ENCODE assay signal across 26 mouse cellular contexts in genomic region chr5:48633631-48634030, GRCm38 (mm10).
"Had no signal": no experiment of that assay in that cellular context is flagged by ENCODE, and none has a peak within 500 bp of the region (broad histone marks: within the 10 kb centered on the region; RNA-seq: fewer than 3 reads in every experiment).

No protein-coding gene starts in this region.

- H3K36me3 ChIP-seq: embryonic facial prominence, embryonic 10.5 days; embryonic facial prominence, embryonic 12.5 days; embryonic facial prominence, embryonic 13.5 days; embryonic facial prominence, embryonic 15.5 days; forebrain, embryonic 10.5 days; forebrain, embryonic 12.5 days; heart, embryonic 10.5 days had no signal

- H3K4me3 ChIP-seq: embryonic facial prominence, embryonic 10.5 days; embryonic facial prominence, embryonic 12.5 days; embryonic facial prominence, embryonic 13.5 days; embryonic facial prominence, embryonic 15.5 days; erythroblast, embryonic 14.5 days; forebrain, embryonic 10.5 days; forebrain, embryonic 12.5 days; forebrain, embryonic 13.5 days; gastrocnemius, adult 2 months; heart, adult 2 months; heart, embryonic 10.5 days had no signal

- DNase-seq: cerebellum, adult 9-10 months; cerebellum, adult 9-11 months; cerebellum, postnatal 10 days; cerebellum, postnatal 14 days; cerebellum, postnatal 25 days; cerebellum, postnatal 36 days; embryo, embryonic 11 days; forebrain, postnatal 0 days; gastrocnemius, adult 2 months; gastrocnemius, postnatal 10 days; gastrocnemius, postnatal 14 days; gastrocnemius, postnatal 25 days; gastrocnemius, postnatal 36 days; heart, adult 11 months; heart, adult 18-20 months; heart, adult 2 months had no signal

- H3K4me1 ChIP-seq: embryonic facial prominence, embryonic 10.5 days; embryonic facial prominence, embryonic 12.5 days; embryonic facial prominence, embryonic 13.5 days; embryonic facial prominence, embryonic 15.5 days; forebrain, embryonic 10.5 days; forebrain, embryonic 12.5 days; forebrain, embryonic 13.5 days; heart, embryonic 10.5 days had no signal

- H3K4me2 ChIP-seq: embryonic facial prominence, embryonic 12.5 days; embryonic facial prominence, embryonic 13.5 days; embryonic facial prominence, embryonic 15.5 days; forebrain, embryonic 12.5 days; forebrain, embryonic 13.5 days had no signal

- H3K27ac ChIP-seq: embryonic facial prominence, embryonic 10.5 days; embryonic facial prominence, embryonic 12.5 days; embryonic facial prominence, embryonic 13.5 days; embryonic facial prominence, embryonic 15.5 days; forebrain, embryonic 10.5 days; forebrain, embryonic 12.5 days; forebrain, embryonic 13.5 days; gastrocnemius, adult 2 months; heart, adult 2 months; heart, embryonic 10.5 days had no signal

- H3K27me3 ChIP-seq: embryonic facial prominence, embryonic 12.5 days; embryonic facial prominence, embryonic 13.5 days; embryonic facial prominence, embryonic 15.5 days; forebrain, embryonic 12.5 days; forebrain, embryonic 13.5 days had no signal

- ATAC-seq: forebrain, embryonic 13.5 days; forebrain, embryonic 16.5 days; forebrain, postnatal 0 days had no signal

- H3K9me3 ChIP-seq: embryonic facial prominence, embryonic 10.5 days; embryonic facial prominence, embryonic 12.5 days; embryonic facial prominence, embryonic 13.5 days; embryonic facial prominence, embryonic 15.5 days; forebrain, embryonic 10.5 days; forebrain, embryonic 12.5 days; forebrain, embryonic 13.5 days; heart, embryonic 10.5 days had no signal

- H3K9ac ChIP-seq: embryonic facial prominence, embryonic 12.5 days; embryonic facial prominence, embryonic 13.5 days; embryonic facial prominence, embryonic 15.5 days; forebrain, embryonic 12.5 days; forebrain, embryonic 13.5 days; forebrain, postnatal 0 days had no signal
